Mouse (Mus musculus) CH12.LX (cell line): ENCODE results near the gene Hhip. TPM values are rescaled to one million over a fixed set of nuclear protein-coding genes. Genes with fewer than 3 reads are reported as not detected.

Experiments used
- DNase-seq: peaks from one replicate; pipeline ENCODE4 v3.0.0-alpha.2; 2013; ENCODE audit errors: extremely low read depth
- H3K27ac ChIP-seq: 2 replicates; pipeline ENCODE4 v1.5.1; 2012; ENCODE audit warnings: low read depth, mild to moderate bottlenecking, control low read depth, moderate library complexity; ENCODE audit not compliant: insufficient read depth
- H3K27me3 ChIP-seq: replicated peaks from 2 replicates; pipeline ENCODE3; 2012; ENCODE audit warnings: inconsistent platforms
- H3K36me3 ChIP-seq, 2 experiments: replicated peaks in 1 of 2; 2 replicates each; pipeline versions ENCODE3 to v1.6.1; 2012; ENCODE audit warnings: inconsistent platforms in 1 of 2, low read length in 1 of 2, mild to moderate bottlenecking in 1 of 2, mixed read lengths in 1 of 2, moderate library complexity in 1 of 2; ENCODE audit not compliant: control insufficient read depth in 1 of 2, insufficient read depth in 1 of 2
- H3K4me1 ChIP-seq, 2 experiments: 2 replicates each; pipeline ENCODE4 v1.6.1; 2012; ENCODE audit warnings: inconsistent platforms in 1 of 2, moderate library complexity in 1 of 2; ENCODE audit not compliant: insufficient read depth in 2 of 2, control insufficient read depth in 1 of 2
- H3K4me2 ChIP-seq: 2 replicates; pipeline ENCODE4 v1.6.1; 2012; ENCODE audit warnings: low read depth, mild to moderate bottlenecking, control low read depth; ENCODE audit not compliant: poor library complexity, insufficient read depth, severe bottlenecking
- H3K4me3 ChIP-seq, 3 experiments: fragments of 150-350 bp in 1 of 3; sonication (generic) in 1 of 3; replicated peaks in 1 of 3; 2 replicates each; pipeline versions ENCODE3 to v1.5.1; 2011 to 2012; ENCODE audit warnings: low read depth in 2 of 3, low read length in 2 of 3, mild to moderate bottlenecking in 2 of 3, moderate library complexity in 2 of 3, control low read depth in 1 of 3, improper control_type of control experiment in 1 of 3, inconsistent platforms in 1 of 3, mixed read lengths in 1 of 3; ENCODE audit not compliant: poor library complexity in 1 of 3
- H3K79me2 ChIP-seq: replicated peaks from 2 replicates; pipeline ENCODE4 v1.6.1; 2012; ENCODE audit warnings: mild to moderate bottlenecking, moderate library complexity; ENCODE audit not compliant: control insufficient read depth, poor library complexity, insufficient read depth, severe bottlenecking; ENCODE audit errors: extremely low read depth
- H3K9ac ChIP-seq: 2 replicates; pipeline ENCODE4 v1.6.1; 2012; ENCODE audit warnings: low read depth, mild to moderate bottlenecking, control low read depth, moderate library complexity; ENCODE audit not compliant: insufficient read depth
- H3K9me3 ChIP-seq: replicated peaks from 2 replicates; pipeline ENCODE3; 2012; ENCODE audit warnings: low read length, inconsistent platforms, mixed read lengths
- CHD1 ChIP-seq: IDR thresholded peaks from 2 replicates; pipeline ENCODE4 v1.6.1; 2012; ENCODE audit warnings: low read depth, low read length, improper control_type of control experiment, inconsistent platforms
- CHD2 ChIP-seq: IDR thresholded peaks from 2 replicates; pipeline ENCODE4 v1.6.1; 2011; ENCODE audit warnings: low read length, improper control_type of control experiment
- E2F4 ChIP-seq: IDR thresholded peaks from 2 replicates; pipeline ENCODE4 v1.6.1; 2011; ENCODE audit warnings: low read depth, low read length, improper control_type of control experiment; ENCODE audit not compliant: insufficient replicate concordance
- ELF1 ChIP-seq: IDR thresholded peaks from 2 replicates; pipeline ENCODE4 v1.6.1; 2014; ENCODE audit warnings: low read depth, mild to moderate bottlenecking, inconsistent platforms, low read length, improper control_type of control experiment
- EP300 ChIP-seq: IDR thresholded peaks from 2 replicates; pipeline ENCODE4 v1.6.1; 2011; ENCODE audit warnings: low read length, improper control_type of control experiment
- IRF4 ChIP-seq: IDR thresholded peaks from 2 replicates; pipeline ENCODE4 v1.6.1; 2014; ENCODE audit warnings: low read depth, mild to moderate bottlenecking, inconsistent platforms, low read length, improper control_type of control experiment
- JUN ChIP-seq: IDR thresholded peaks from 2 replicates; pipeline ENCODE4 v1.6.1; 2011; ENCODE audit warnings: low read depth, mild to moderate bottlenecking, low read length, improper control_type of control experiment, moderate library complexity; ENCODE audit not compliant: insufficient read depth
- JUND ChIP-seq: conservative IDR thresholded peaks from 2 replicates; pipeline ENCODE4 v1.6.1; 2011; ENCODE audit warnings: low read depth, low read length, improper control_type of control experiment
- MAX ChIP-seq: IDR thresholded peaks from 2 replicates; pipeline ENCODE4 v1.6.1; 2011; ENCODE audit warnings: low read length, improper control_type of control experiment
- MXI1 ChIP-seq: IDR thresholded peaks from 2 replicates; pipeline ENCODE4 v1.6.1; 2011; ENCODE audit warnings: mild to moderate bottlenecking, low read depth, low read length, improper control_type of control experiment
- NELFE ChIP-seq: IDR thresholded peaks from 2 replicates; pipeline ENCODE4 v1.6.1; 2011; ENCODE audit warnings: low read depth, low read length, improper control_type of control experiment
- POLR2A ChIP-seq: IDR thresholded peaks from 2 replicates; pipeline ENCODE4 v1.6.1; 2011; ENCODE audit warnings: low read depth, mild to moderate bottlenecking, improper control_type of control experiment, low read length
- RCOR1 ChIP-seq: conservative IDR thresholded peaks from 2 replicates; pipeline ENCODE4 v1.6.1; 2012; ENCODE audit warnings: low read depth, mild to moderate bottlenecking, inconsistent platforms, low read length, improper control_type of control experiment
- TBP ChIP-seq: conservative IDR thresholded peaks from 2 replicates; pipeline ENCODE4 v1.6.1; 2011; ENCODE audit warnings: low read depth, low read length, improper control_type of control experiment
- ZKSCAN1 ChIP-seq: IDR thresholded peaks from 2 replicates; pipeline ENCODE4 v1.6.1; 2012; ENCODE audit warnings: low read depth, inconsistent platforms, low read length, improper control_type of control experiment, borderline replicate concordance
- ZMIZ1 ChIP-seq: IDR thresholded peaks from 2 replicates; pipeline ENCODE4 v1.6.1; 2012; ENCODE audit warnings: low read depth, mild to moderate bottlenecking, inconsistent platforms, low read length, improper control_type of control experiment
- ZNF384 ChIP-seq: IDR thresholded peaks from 2 replicates; pipeline ENCODE4 v1.6.1; 2012; ENCODE audit warnings: low read depth, low read length, improper control_type of control experiment, inconsistent platforms
- dilution Hi-C: fragments of 300-500 bp; cut with MboI; formaldehyde crosslinking; loops from 2 replicates; pipeline ENCODE4 v1.14.3; 2020; ENCODE audit warnings: low sequenced_read_pairs; ENCODE audit not compliant: extremely low pct_unique_long_range_greater_than_20kb, extremely low pct_ligation_motif_present
- in situ Hi-C: fragments of 300-500 bp; cut with MboI; formaldehyde crosslinking; loops from 3 replicates; pipeline ENCODE4 v1.14.3; 2019; ENCODE audit warnings: low sequenced_read_pairs, low pct_ligation_motif_present, low pct_unique_long_range_greater_than_20kb, mixed read lengths
- polyA plus RNA-seq: library from polyadenylated mRNA; unstranded; fragments of >175 nt; gene quantifications from 2 replicates; pipeline ENCODE4 v1.2.1, GENCODE M21; 2012; ENCODE audit warnings: low read depth; ENCODE audit not compliant: insufficient read length
- total RNA-seq, 2 experiments: library from RNA; depleted of rRNA; stranded (reverse); fragments of 300-350 nt in 1 of 2; fragments of >200 nt in 1 of 2; gene quantifications; 2 replicates each; pipeline ENCODE4 v1.2.3; 2012 to 2014

Gene Hhip
- total and polyA plus RNA-seq, 3 experiments: not detected

DNA sequence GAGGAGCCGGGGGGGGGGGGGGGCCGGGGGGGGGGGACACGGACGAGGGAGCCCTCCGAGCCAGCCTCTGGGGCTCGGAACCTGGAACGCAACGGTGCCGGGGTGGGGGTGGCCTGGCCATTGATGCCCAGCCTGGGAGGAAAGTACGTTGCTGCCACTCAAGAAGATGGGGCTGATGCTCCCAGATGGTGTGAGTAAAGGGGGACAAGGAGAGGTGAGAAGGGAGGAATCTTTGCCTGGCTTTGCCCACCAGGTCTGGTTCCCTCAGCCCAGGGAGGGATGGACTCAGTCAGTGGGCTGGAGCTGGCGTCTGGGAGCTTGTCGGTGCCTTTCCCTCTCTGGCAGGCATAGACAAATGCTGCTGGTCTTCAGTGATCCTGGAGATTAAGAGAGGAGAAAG lies 387 bp upstream of the Hhip start:
- Histone ChIP-seq H3K27ac (no peak overlapping the region), H3K27me3 (peaks cover 1% of the 10 kb centered on the region), H3K36me3 (no peaks in the 10 kb centered on the region), H3K4me3 (no peak overlapping the region), H3K9me3 (no peaks in the 10 kb centered on the region), H3K9ac (no peak overlapping the region), H3K79me2 (no peaks in the 10 kb centered on the region), H3K4me1 (peaks cover 2 to 7% of the 10 kb centered on the region in 2 experiments; a peak in 2 of 4 replicates), H3K4me2 (no peak overlapping the region)
- in situ Hi-C loops (loop anchor here (25.0 kb wide), 1 partner anchor 321 kb away; no protein-coding TSS in a partner anchor), dilution Hi-C loops (no loop called here)
- no peak for TF ChIP-seq RCOR1
- TF ChIP-seq CHD1: no peak
- TF ChIP-seq ZMIZ1: no peak
- no peak for TF ChIP-seq JUND
- TF ChIP-seq MXI1: no peak
- no peak for TF ChIP-seq E2F4
- no peak for TF ChIP-seq CHD2
- TF ChIP-seq NELFE: no peak
- no peak for TF ChIP-seq POLR2A
- no peak for TF ChIP-seq TBP
- TF ChIP-seq ZNF384: no peak
- TF ChIP-seq MAX: no peak
- TF ChIP-seq ZKSCAN1: no peak
- no peak for DNase-seq

- dilution Hi-C loops (no loop called here), in situ Hi-C loops (loop anchor here (25.0 kb wide), 1 partner anchor 319 kb away; no protein-coding TSS in a partner anchor)
- H3K4me2 ChIP-seq: no peak overlapping the region
- TF ChIP-seq IRF4 (no peak), E2F4 (no peak), MXI1 (no peak), EP300 (no peak), ELF1 (no peak), JUN (no peak)
- no peaks in the 10 kb centered on the region for H3K79me2 ChIP-seq
- peaks cover 1% of the 10 kb centered on the region for H3K27me3 ChIP-seq
- no peak overlapping the region for H3K27ac ChIP-seq
- no peaks in the 10 kb centered on the region for H3K36me3 ChIP-seq
- no peak for DNase-seq
- H3K4me1 ChIP-seq: peaks cover 2 to 15% of the 10 kb centered on the region in 2 experiments; a peak in 2 of 4 replicates
- H3K9me3 ChIP-seq: no peaks in the 10 kb centered on the region
- H3K4me3 ChIP-seq: no peak overlapping the region
- no peak overlapping the region for H3K9ac ChIP-seq
These were observed 1.3 kb downstream of the Hhip start for GRCm38 (mm10) chr8:80056331-80057070.
